Mouse (Mus musculus): ENCODE results near the gene Hnrnpul1. TPM values are rescaled to one million over a fixed set of nuclear protein-coding genes. Genes with fewer than 3 reads are reported as not detected.

Hnrnpul1 gene
- total RNA-seq, 1 experiment, result 67.1 TPM

GRCm38 (mm10) chr7:25736920-25737319, 17.6 kb downstream of the Hnrnpul1 start:
- in situ Hi-C loops (cut with MboI; ENCODE audit: low sequenced_read_pairs in 2 of 2, unreplicated experiment in 2 of 2), result no loop called here
- Histone ChIP-seq H3K9ac (ENCODE audit: insufficient read depth, low read depth, low read length, poor library complexity, severe bottlenecking) (no peak overlapping the region), H3K27ac (ENCODE audit: insufficient read depth, low read depth, low read length, poor library complexity, severe bottlenecking) (no peak overlapping the region), H3K4me1 (ENCODE audit: control insufficient read depth in 2 of 2, insufficient read depth in 2 of 2, low read length in 2 of 2, poor library complexity in 1 of 2) (no peaks in the 10 kb centered on the region; a peak in 1 of 4 replicates), H3K4me3 (ENCODE audit: insufficient read depth in 1 of 2, low read depth in 1 of 2, low read length in 2 of 2, poor library complexity in 1 of 2, severe bottlenecking in 1 of 2) (no peak overlapping the region), H3K36me3 (ENCODE audit: control insufficient read depth, insufficient read depth, low read length, poor library complexity, severe bottlenecking) (peaks cover 58% of the 10 kb centered on the region), H3K9me3 (ENCODE audit: control insufficient read depth, insufficient read depth, low read depth, low read length) (no peaks in the 10 kb centered on the region)
- no peak for DNase-seq (ENCODE audit: low read depth, low spot score)
- no peak for TF ChIP-seq ZC3H11A (IDR thresholded peaks at IDR 0.05; ENCODE audit: borderline replicate concordance, low read depth, low read length)
- TF ChIP-seq HCFC1 (IDR thresholded peaks at IDR 0.05; ENCODE audit: borderline replicate concordance, insufficient read depth, low read length), result no peak
- no peak for TF ChIP-seq MAFK (IDR thresholded peaks at IDR 0.05; ENCODE audit: insufficient read depth, low read depth, low read length)

GRCm38 (mm10) chr7:25734991-25735390, 19.6 kb downstream of the Hnrnpul1 start:
- no peaks in the 10 kb centered on the region; a peak in 1 of 4 replicates for H3K4me1 ChIP-seq (ENCODE audit: control insufficient read depth in 2 of 2, insufficient read depth in 2 of 2, low read length in 2 of 2, poor library complexity in 1 of 2)
- TF ChIP-seq ZNF384 (IDR thresholded peaks at IDR 0.05; ENCODE audit: low read depth, low read length), result no peak
- TF ChIP-seq HCFC1 (IDR thresholded peaks at IDR 0.05; ENCODE audit: borderline replicate concordance, insufficient read depth, low read length), result no peak
- no peak for TF ChIP-seq CHD2 (IDR thresholded peaks at IDR 0.05; ENCODE audit: low read depth, low read length)
- TF ChIP-seq MAFK (IDR thresholded peaks at IDR 0.05; ENCODE audit: insufficient read depth, low read depth, low read length), result no peak
- no peak for TF ChIP-seq ZC3H11A (IDR thresholded peaks at IDR 0.05; ENCODE audit: borderline replicate concordance, low read depth, low read length)
- no peak overlapping the region for H3K9ac ChIP-seq (ENCODE audit: insufficient read depth, low read depth, low read length, poor library complexity, severe bottlenecking)
- H3K4me3 ChIP-seq (ENCODE audit: insufficient read depth in 1 of 2, low read depth in 1 of 2, low read length in 2 of 2, poor library complexity in 1 of 2, severe bottlenecking in 1 of 2), result no peak overlapping the region
- H3K27ac ChIP-seq (ENCODE audit: insufficient read depth, low read depth, low read length, poor library complexity, severe bottlenecking), result no peak overlapping the region
- peaks cover 59% of the 10 kb centered on the region for H3K36me3 ChIP-seq (ENCODE audit: control insufficient read depth, insufficient read depth, low read length, poor library complexity, severe bottlenecking)
- no peaks in the 10 kb centered on the region for H3K9me3 ChIP-seq (ENCODE audit: control insufficient read depth, insufficient read depth, low read depth, low read length)
- in situ Hi-C loops (cut with MboI; ENCODE audit: low sequenced_read_pairs in 2 of 2, unreplicated experiment in 2 of 2), result no loop called here
- no peak for DNase-seq (ENCODE audit: low read depth, low spot score)

- no peaks in the 10 kb centered on the region; a peak in 1 of 4 replicates for H3K4me1 ChIP-seq (ENCODE audit: control insufficient read depth in 2 of 2, insufficient read depth in 2 of 2, low read length in 2 of 2, poor library complexity in 1 of 2)
- in situ Hi-C loops (cut with MboI; ENCODE audit: low sequenced_read_pairs in 2 of 2, unreplicated experiment in 2 of 2), result no loop called here
- no peak overlapping the region for H3K4me3 ChIP-seq (ENCODE audit: insufficient read depth in 1 of 2, low read depth in 1 of 2, low read length in 2 of 2, poor library complexity in 1 of 2, severe bottlenecking in 1 of 2)
Observed at GRCm38 (mm10) chr7:25731294-25732055, 23.1 kb downstream of the Hnrnpul1 start.

GRCm38 (mm10) chr7:25729862-25730261, 24.7 kb downstream of the Hnrnpul1 start:
- in situ Hi-C loops (cut with MboI; ENCODE audit: low sequenced_read_pairs in 2 of 2, unreplicated experiment in 2 of 2), result no loop called here
- no peak for TF ChIP-seq CHD2 (IDR thresholded peaks at IDR 0.05; ENCODE audit: low read depth, low read length)
- no peak for TF ChIP-seq HCFC1 (IDR thresholded peaks at IDR 0.05; ENCODE audit: borderline replicate concordance, insufficient read depth, low read length)
- TF ChIP-seq ZC3H11A (IDR thresholded peaks at IDR 0.05; ENCODE audit: borderline replicate concordance, low read depth, low read length), result no peak
- no peak for TF ChIP-seq ZNF384 (IDR thresholded peaks at IDR 0.05; ENCODE audit: low read depth, low read length)
- no peak for TF ChIP-seq MAFK (IDR thresholded peaks at IDR 0.05; ENCODE audit: insufficient read depth, low read depth, low read length)
- H3K4me3 ChIP-seq (ENCODE audit: insufficient read depth in 1 of 2, low read depth in 1 of 2, low read length in 2 of 2, poor library complexity in 1 of 2, severe bottlenecking in 1 of 2), result no peak overlapping the region
- H3K36me3 ChIP-seq (ENCODE audit: control insufficient read depth, insufficient read depth, low read length, poor library complexity, severe bottlenecking), result peaks cover 76% of the 10 kb centered on the region
- no peak overlapping the region for H3K27ac ChIP-seq (ENCODE audit: insufficient read depth, low read depth, low read length, poor library complexity, severe bottlenecking)
- H3K4me1 ChIP-seq (ENCODE audit: control insufficient read depth in 2 of 2, insufficient read depth in 2 of 2, low read length in 2 of 2, poor library complexity in 1 of 2), result no peaks in the 10 kb centered on the region; a peak in 1 of 4 replicates
- H3K9me3 ChIP-seq (ENCODE audit: control insufficient read depth, insufficient read depth, low read depth, low read length), result no peaks in the 10 kb centered on the region
- DNase-seq (ENCODE audit: low read depth, low spot score), result no peak
- no peak overlapping the region for H3K9ac ChIP-seq (ENCODE audit: insufficient read depth, low read depth, low read length, poor library complexity, severe bottlenecking)

More at GRCm38 (mm10) chr7:25731294-25732055, 23.1 kb downstream of the Hnrnpul1 start:
- H3K9me3 ChIP-seq (ENCODE audit: control insufficient read depth, insufficient read depth, low read depth, low read length), result no peaks in the 10 kb centered on the region
- H3K9ac ChIP-seq (ENCODE audit: insufficient read depth, low read depth, low read length, poor library complexity, severe bottlenecking), result no peak overlapping the region
- DNase-seq (ENCODE audit: low read depth, low spot score), result no peak
- TF ChIP-seq MAFK (IDR thresholded peaks at IDR 0.05; ENCODE audit: insufficient read depth, low read depth, low read length) (no peak), HCFC1 (IDR thresholded peaks at IDR 0.05; ENCODE audit: borderline replicate concordance, insufficient read depth, low read length) (no peak), ZNF384 (IDR thresholded peaks at IDR 0.05; ENCODE audit: low read depth, low read length) (no peak), ZC3H11A (IDR thresholded peaks at IDR 0.05; ENCODE audit: borderline replicate concordance, low read depth, low read length) (no peak), CHD2 (IDR thresholded peaks at IDR 0.05; ENCODE audit: low read depth, low read length) (no peak)
- H3K27ac ChIP-seq (ENCODE audit: insufficient read depth, low read depth, low read length, poor library complexity, severe bottlenecking), result no peak overlapping the region
- H3K36me3 ChIP-seq (ENCODE audit: control insufficient read depth, insufficient read depth, low read length, poor library complexity, severe bottlenecking), result peaks cover 72% of the 10 kb centered on the region

Measured in ES-E14 (cell line).